Mouse (Mus musculus) lung, postnatal 36 days (tissue): ENCODE results near the gene Cerk.
A peak's percentile ranks its signal among the peaks of the same experiment; 100 is the strongest.
"Not testable (repeated sequence)": the region's sequence is repeated elsewhere in the genome, so short reads cannot be mapped to it uniquely, and the experiment has no call there.

ENCODE experiments used
- DNase-seq: peaks from one replicate; pipeline ENCODE4 v3.0.0; 2022; ENCODE audit warnings: mixed read lengths

Gene Cerk

GRCm38 (mm10) chr15:86185689-86186569, at the start of gene Cerk:
Cerk (minus strand) TSS chr15:86186141.
- peak; percentile 82 for DNase-seq

GRCm38 (mm10) chr15:86234517-86235441, 48.8 kb upstream of the Cerk start:
- DNase-seq = no peak

DNA sequence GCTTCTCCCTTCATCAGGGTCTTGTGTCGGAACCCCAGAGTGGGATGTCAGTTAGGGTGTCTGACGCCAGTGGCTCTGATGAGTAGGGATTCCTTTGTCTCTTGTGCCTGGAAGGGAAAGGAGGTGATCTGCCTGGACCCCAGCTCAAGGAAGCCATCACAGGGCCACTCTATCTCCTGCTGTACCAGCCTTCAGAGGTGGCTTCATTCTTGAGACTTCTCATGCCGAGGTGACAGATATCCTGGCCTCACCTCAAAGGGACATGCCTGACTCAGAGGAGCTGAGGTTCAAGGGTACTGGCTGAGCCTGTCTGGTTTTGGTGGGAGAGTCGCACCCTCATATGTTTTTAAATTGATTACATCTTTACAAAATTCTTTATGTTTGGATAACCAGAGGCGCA, 48.1 kb upstream of the Cerk start:
- no peak for DNase-seq

- DNase-seq = no peak
Observed at GRCm38 (mm10) chr15:86231831-86232512, 46.0 kb upstream of the Cerk start.

DNA sequence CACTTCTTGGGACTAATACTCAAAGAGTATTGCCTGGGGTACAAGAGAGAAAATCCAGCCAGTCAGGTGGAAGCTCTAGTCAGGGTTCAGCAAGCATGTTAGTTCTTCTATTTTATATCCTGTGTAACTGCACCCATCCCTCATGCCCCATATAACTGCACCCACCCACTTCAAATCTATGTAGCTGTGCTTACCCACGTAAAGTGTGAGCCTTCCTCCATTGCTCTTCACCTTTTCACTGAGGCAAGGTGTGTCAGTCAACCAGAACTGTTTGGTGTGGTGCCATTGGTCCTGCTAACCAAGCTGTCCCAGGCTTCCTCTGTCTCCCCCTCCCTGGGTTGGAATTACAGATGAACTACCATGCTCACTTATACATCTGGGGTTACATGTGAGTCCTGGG, 45.2 kb upstream of the Cerk start:
- DNase-seq = no peak

GRCm38 (mm10) chr15:86229623-86230022, 43.7 kb upstream of the Cerk start:
- no peak for DNase-seq

DNA sequence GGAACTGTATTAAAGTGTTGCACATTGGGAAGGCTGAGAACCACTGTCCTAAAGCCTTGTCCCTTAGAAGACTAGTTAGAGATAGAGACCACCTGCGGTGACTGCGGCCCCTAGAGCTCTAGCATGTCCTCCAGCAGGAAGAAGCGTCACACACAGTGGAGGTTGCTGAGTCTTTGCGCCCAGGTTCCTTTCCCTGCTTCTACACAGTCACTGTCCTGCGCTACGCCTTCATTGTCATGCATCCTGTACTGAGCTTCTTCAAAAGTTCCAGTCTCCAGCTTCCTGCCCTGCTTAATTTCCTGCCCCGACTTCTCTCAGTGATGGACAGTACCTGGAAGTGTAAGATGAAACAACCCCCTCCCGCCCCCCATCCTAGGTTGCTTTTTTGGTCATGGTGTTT, 43.1 kb upstream of the Cerk start:
- peak; percentile 33 for DNase-seq

GRCm38 (mm10) chr15:86228186-86228585, 42.2 kb upstream of the Cerk start:
- peak; percentile 84 for DNase-seq

- no peak for DNase-seq
Observed at GRCm38 (mm10) chr15:86226968-86227367, 41.0 kb upstream of the Cerk start.

DNA sequence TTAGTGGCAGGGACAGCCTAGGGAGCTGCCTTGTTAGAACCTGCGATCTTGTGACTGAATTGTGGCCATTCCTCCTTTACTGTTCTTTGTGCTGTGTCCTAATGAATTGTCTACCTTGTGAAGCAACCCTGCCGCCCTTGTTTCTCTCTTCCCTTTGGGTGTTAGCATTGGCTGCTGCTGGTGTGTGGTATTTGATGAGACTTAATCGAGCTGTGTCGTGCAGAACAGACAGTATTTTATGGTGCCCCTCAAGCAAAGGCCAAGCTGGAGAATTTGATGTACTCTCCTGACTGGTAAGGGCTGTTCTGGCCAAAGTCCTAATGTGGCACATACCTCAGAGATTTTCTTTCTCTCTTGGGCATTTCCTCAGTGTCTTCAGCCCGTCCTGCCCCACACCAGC, 40.3 kb upstream of the Cerk start:
- DNase-seq = no peak

DNA sequence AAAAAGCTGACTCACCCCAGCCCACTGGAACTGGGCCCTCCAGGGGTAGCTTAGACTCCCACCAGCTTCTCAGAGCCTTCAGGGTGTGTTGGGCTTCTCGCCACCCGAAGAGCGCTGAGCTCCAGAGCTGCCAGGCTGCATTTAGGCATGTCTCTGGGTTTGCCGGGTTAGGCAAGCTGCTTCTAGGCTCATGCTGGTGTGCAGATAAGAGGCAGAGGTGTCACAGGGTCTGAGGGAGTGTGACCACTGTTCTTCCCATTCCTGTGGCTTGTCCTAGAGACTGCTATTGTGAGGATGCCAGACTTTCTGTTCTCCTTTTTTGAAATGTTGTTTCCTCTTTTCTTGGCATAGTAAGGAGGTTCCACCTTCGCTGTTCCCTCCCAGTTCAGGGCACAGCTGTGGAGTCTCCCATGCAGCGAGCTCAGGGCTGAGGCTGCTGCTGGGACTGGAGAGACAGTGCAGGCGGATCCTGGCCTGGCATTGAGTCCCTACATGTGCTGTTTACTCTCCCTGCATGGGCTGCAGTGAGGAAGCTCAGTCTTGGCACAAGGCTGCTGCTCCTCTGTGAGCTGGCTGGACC, 39.1 kb upstream of the Cerk start:
- DNase-seq = peak; percentile 52

GRCm38 (mm10) chr15:86221901-86222300, 36.0 kb upstream of the Cerk start:
- DNase-seq = not testable (repeated sequence)

GRCm38 (mm10) chr15:86221369-86221768, 35.4 kb upstream of the Cerk start:
- no peak for DNase-seq

DNA sequence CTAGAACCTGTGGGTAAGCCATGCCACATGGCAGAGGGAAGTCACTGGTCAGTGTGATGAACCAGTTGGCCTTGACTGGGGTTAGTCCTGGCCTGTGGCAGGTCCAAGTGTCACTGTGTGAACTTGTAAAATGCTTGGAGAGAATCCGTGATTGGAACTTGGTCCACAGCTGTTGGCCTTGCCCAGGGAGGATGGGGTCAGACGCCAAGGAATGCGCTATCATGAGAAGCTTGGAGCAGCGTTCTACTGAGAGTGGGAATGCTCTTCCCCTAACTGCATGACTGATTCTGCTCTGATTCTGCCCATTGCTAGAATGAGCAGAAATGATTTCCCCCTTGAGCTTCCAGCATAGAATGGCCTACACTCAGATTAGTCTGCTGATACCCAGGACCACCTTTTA, 34.8 kb upstream of the Cerk start:
- no peak for DNase-seq

DNA sequence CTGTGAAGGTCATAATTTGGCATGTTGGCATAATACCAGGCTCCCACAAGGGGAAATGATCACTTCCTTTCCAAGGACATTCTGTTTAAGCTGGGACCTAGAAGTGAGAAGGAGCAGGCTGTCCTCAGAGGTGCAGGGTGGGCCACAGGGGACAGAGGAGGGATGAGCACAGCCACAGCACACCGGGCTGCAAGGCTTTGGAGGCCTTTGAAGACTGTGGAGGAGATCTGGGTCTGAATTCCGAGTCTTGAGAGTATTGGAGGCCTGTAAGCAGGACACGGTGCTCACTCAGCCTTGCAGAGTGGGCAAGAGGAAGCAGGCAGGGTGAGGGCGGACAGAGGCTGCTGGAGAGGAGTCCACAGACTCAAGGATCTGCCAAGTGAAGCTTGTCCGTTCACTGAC, 34.3 kb upstream of the Cerk start:
- peak; percentile 84 for DNase-seq

DNA sequence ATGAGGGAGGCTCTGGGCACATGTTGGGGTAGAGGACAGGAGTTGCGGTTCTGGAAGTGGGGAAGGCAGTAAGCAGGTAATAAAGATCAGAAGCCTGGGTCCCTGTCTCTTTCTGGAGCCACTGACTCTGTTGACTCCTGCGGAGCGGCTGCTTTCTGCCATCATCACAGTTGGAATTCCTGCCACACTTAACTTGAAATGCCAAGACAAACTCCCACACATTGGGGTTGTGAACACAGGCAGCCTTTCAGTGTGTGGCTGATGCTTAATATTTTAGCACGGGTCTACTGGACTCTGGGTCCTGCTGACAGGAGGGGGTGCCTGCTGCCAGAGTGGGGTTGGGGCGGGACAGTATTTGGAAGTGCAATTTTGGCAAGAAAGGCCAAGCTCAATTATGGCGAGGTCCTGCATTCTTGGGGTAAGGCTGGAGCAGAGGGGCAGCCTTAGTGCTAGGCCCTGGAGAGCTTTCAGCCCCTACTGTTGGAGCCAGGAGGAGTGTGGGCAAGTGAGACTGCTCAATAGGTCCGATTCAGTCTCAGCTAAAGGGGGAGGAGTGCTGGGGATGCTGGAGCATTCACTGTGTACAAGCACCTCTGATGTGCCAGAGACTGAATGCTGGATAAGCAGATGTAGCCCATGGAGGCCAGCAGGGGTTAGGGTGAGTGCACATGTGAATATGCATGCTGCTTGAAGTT, 33.7 kb upstream of the Cerk start:
- DNase-seq = no peak

GRCm38 (mm10) chr15:86216641-86217040, 30.7 kb upstream of the Cerk start:
- DNase-seq = not testable (repeated sequence)

DNA sequence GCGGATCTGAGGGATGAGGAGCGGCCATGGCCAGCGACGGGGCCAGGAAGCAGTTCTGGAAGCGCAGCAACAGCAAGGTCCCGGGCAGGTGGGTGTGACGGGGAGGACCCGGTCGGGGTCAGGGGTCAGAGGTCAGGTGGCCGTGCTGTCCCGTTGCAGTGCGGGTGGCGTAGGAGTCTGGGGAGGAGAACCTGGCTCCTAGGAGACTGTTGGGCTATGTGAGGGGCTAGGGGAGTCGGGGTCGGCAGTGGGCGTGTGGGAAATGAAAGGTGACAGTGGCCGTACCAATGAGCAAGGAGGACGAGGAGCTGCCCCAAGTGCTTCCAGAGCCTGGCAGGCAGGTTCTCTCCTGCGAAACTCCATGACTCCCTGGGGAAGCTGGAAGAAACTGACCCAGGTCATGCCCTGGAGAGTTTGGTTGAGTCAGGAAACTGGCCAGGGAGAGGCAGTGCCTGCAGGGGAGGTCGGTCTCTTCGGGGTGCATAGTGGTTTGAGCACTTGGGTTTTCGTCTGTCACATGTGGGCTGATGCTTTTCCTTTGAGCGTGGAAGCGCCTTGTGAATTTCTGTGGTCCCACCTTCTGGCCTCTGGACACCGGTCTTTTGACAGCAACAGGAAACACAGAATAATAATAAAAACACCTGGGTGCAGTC, 28.7 kb upstream of the Cerk start:
- DNase-seq = no peak

DNA sequence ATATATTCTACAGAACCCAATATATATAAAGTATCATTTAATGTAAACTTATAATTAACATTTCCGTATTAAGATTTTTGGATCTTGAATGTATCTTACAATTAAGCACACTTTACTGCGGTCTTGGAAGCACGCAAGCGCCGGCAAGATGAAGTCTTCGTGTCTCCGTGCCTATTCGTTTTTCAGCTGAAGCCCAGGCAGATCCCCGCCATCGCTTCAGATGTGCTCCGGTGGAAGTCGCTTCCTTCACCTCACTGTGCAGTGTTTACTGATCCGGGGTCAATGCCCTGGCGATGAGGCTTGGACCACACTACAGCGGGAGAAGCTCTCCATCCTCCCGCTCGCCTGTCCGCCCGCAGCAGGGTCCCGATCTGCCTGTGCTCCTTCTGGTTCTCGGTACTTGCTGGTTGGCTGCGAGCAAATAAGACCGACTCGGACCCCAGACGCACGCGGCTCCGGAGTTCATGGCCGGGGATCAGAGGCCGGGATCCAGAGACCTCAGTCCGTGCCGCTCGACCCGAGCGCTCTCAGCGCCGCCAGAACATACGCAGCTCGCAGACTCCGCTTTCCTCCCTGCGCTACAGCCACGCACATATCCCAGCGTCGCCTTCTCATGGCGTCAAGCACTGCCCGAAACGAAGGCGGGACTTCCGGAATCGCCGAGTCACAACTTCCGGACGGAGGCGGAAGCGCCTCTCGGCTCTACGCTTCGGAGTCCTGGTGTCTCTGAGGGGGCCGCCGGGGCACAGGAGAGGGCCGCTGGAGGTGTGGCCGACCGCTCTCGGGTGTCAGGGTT, 28.0 kb upstream of the Cerk start, which contains the start of gene Tbc1d22a:
Gene Tbc1d22a (plus strand): TSS at position 707 of the 796 bp plus-strand sequence.
- DNase-seq = peak; percentile 95

DNA sequence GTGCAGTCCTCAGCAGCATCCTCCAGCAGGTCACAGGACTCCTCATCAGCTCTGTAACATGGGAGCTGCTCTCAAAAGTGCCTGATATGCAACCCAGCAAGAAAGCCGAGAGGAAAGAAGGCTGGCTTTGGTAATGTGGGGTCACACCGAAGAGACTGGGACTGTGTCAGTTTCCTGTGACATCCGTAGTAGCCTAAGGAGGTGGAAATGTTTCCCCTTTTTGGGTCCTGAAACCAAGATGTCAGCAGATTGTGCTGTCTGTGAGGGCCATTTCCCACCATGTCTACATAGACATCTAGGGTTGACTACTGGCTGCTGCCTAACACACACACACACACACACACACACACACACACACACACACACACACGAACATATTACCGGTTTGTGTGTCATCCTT, 26.3 kb upstream of the Cerk start:
- DNase-seq = not testable (repeated sequence)

DNA sequence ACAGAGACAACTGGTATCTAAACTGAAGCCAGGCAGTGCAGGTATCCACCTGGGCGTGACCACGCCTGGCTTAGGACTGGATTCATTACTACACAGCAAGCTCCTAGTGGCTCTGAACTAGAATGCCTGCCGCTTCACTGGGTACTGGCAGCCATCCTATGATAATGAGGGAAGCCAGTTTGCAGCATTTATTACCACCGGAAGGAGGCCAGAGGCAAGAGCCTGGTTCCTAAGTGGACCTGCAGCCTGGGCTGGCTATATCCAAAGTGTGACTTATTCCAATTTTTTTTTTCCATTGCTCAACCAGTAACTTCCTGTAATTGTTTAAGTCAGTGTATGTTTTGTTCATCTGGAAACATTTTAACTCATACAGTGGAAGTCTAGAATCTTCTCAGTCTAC, 20.4 kb upstream of the Cerk start:
- DNase-seq = no peak
